Mouse (Mus musculus) forebrain, embryonic 13.5 days (tissue): ENCODE data around the gene Smok2b. TPM values are rescaled to one million over a fixed set of nuclear protein-coding genes. Genes with fewer than 3 reads are reported as not detected.
A peak's percentile ranks its signal among the peaks of the same experiment; 100 is the strongest.
"Not testable (repeated sequence)": the region's sequence is repeated elsewhere in the genome, so short reads cannot be mapped to it uniquely, and the experiment has no call there.

ENCODE experiments used
- ATAC-seq: fragments of 200-750 bp; cut with Nextera tagmentation; 2 replicates; pipeline ENCODE4 v1.8.0; 2017
- H3K27ac ChIP-seq: fragments of 300-500 bp; sonication (generic); 2 replicates; pipeline ENCODE4 v1.5.1; 2015; ENCODE audit warnings: inconsistent platforms, mild to moderate bottlenecking, moderate library complexity
- H3K27me3 ChIP-seq: fragments of 300-500 bp; sonication (generic); 2 replicates; pipeline ENCODE4 v1.6.1; 2015; ENCODE audit warnings: mild to moderate bottlenecking, inconsistent platforms
- H3K36me3 ChIP-seq: fragments of 300-500 bp; sonication (generic); 2 replicates; pipeline ENCODE4 v1.6.1; 2015; ENCODE audit warnings: mild to moderate bottlenecking, inconsistent platforms; ENCODE audit not compliant: poor library complexity, severe bottlenecking
- H3K4me1 ChIP-seq: fragments of 300-500 bp; sonication (generic); 2 replicates; pipeline ENCODE4 v1.6.1; 2015; ENCODE audit warnings: inconsistent platforms
- H3K4me2 ChIP-seq: fragments of 300-500 bp; sonication (generic); 2 replicates; pipeline ENCODE4 v1.6.1; 2015; ENCODE audit warnings: inconsistent platforms, mild to moderate bottlenecking, moderate library complexity
- H3K4me3 ChIP-seq: fragments of 300-500 bp; sonication (generic); 2 replicates; pipeline ENCODE4 v1.5.1; 2015; ENCODE audit warnings: mild to moderate bottlenecking, inconsistent platforms
- H3K9ac ChIP-seq: fragments of 300-500 bp; sonication (generic); 2 replicates; pipeline ENCODE4 v1.6.1; 2015; ENCODE audit warnings: mild to moderate bottlenecking, inconsistent platforms
- H3K9me3 ChIP-seq: fragments of 300-500 bp; sonication (generic); replicated peaks from 2 replicates; pipeline ENCODE4 v1.6.1; 2016; ENCODE audit warnings: inconsistent platforms
- WGBS: fragments of 180-500 bp; shearing (Covaris S2); methylation state at CpG from one replicate; pipeline ENCODE4 v1.1.7; 2015; 5-methylcytosine and 5-hydroxymethylcytosine counted together
- polyA plus RNA-seq: library from polyadenylated mRNA; unstranded; fragments of >200 nt; fragmentation: Nextera tagmentation; extraction: Ambion mirVana; gene quantifications from 2 replicates; pipeline ENCODE4 v1.2.1, GENCODE M21; 2015

Smok2b gene
- polyA plus RNA-seq, 1 experiment from 2014 or later: not detected

DNA sequence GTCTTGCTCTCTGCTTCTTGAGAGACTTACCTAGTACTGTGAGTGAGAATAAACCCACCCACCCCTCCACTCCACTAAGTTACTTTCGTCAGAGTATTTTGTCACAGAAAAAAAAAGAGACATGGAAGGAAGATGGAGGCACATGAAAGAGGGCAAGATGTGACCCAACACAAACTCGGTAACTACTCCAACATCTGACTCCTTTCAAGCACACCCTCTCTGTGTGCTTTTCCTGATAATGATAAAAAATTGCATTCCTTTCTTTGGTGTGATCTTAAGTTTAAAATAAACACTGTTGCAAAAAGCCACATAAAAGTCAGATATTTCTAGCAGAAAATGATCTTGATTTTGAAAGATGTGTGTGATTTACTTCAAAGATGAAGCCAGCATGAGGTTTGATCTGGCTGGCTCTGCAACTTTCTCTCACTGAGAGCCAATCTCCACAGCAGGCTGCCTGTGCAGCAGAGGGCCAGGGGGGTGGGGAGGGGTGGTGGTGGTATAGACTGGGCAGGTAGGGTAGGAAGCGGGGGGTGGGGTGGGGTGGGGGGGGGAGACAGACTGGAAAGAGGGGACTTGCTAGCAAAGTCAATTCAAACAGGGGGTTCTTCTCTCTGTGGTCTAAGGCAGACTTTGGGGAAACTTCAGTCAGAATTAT is 27.5 kb upstream of the Smok2b start:
- not testable (repeated sequence) for ATAC-seq, H3K9ac ChIP-seq, H3K27me3 ChIP-seq, H3K4me1 ChIP-seq, H3K36me3 ChIP-seq, H3K4me2 ChIP-seq, H3K27ac ChIP-seq, H3K4me3 ChIP-seq
- 81% methylated on average over 2 of the region's 3 CpGs for WGBS
- H3K9me3 ChIP-seq: peaks cover 56% of the 10 kb centered on the region

GRCm38 (mm10) chr17:13205247-13205646 is 24.8 kb upstream of the Smok2b start:
- not testable (repeated sequence) for H3K4me3 ChIP-seq, H3K36me3 ChIP-seq, H3K27me3 ChIP-seq, H3K4me2 ChIP-seq, H3K9ac ChIP-seq, ATAC-seq, H3K4me1 ChIP-seq, H3K27ac ChIP-seq
- whole genome bisulfite sequencing: 81% methylated on average over 1 of the region's 1 CpGs
- peaks cover 63% of the 10 kb centered on the region for H3K9me3 ChIP-seq

DNA sequence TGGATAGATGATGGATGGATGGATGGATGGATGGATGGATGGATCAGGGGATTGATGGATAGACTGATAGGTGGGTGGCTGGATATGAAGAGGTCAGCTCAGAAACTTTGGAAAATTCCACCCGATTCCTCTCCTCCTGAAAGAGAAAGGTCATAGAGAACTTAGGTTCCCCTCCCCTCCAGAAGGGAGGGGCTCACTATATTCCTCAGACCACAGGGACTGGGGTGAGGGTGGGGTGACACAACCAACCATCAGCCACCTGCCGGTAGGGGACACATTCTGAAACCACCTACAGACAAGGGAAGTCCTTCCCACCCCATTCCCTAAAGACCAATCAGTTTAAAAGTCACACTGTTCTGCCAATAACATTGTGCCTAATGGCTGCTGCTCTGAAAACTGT is 23.6 kb upstream of the Smok2b start:
- no peaks in the 10 kb centered on the region; the same call in 1 of the 2 replicates for H3K36me3 ChIP-seq
- no peaks in the 10 kb centered on the region for H3K27me3 ChIP-seq
- H3K4me2 ChIP-seq: no peak overlapping the region
- no peak overlapping the region for H3K4me3 ChIP-seq
- no peaks in the 10 kb centered on the region for H3K4me1 ChIP-seq
- H3K27ac ChIP-seq: no peak overlapping the region
- peaks cover 56% of the 10 kb centered on the region for H3K9me3 ChIP-seq
- ATAC-seq: peak; percentile 57
- 90% methylated on average over 2 of the region's 2 CpGs for WGBS
- no peak overlapping the region for H3K9ac ChIP-seq

DNA sequence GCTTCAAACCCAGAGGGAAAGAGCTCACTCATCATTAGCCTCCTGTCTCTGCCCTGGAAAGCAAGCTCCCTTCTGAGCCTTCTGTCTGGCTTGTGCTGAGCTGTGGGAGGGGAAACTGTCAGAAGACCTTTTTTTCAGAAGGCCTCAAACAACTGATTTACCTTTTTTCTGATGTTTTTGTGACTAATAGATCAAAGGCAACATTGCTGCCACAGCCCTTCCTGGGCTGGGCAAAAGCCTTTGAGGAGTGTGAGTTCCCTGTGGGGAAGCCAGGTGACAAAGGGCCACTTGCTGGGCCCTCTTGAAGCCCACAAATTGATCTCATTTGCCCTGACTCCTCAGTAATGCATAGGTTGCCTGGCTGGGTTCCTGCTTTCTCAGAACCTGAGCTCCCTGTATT is 21.6 kb upstream of the Smok2b start:
- not testable (repeated sequence) for ATAC-seq, H3K4me2 ChIP-seq, H3K4me3 ChIP-seq, H3K27ac ChIP-seq, H3K27me3 ChIP-seq, H3K4me1 ChIP-seq, H3K36me3 ChIP-seq, H3K9ac ChIP-seq
- peaks cover 70% of the 10 kb centered on the region for H3K9me3 ChIP-seq

DNA sequence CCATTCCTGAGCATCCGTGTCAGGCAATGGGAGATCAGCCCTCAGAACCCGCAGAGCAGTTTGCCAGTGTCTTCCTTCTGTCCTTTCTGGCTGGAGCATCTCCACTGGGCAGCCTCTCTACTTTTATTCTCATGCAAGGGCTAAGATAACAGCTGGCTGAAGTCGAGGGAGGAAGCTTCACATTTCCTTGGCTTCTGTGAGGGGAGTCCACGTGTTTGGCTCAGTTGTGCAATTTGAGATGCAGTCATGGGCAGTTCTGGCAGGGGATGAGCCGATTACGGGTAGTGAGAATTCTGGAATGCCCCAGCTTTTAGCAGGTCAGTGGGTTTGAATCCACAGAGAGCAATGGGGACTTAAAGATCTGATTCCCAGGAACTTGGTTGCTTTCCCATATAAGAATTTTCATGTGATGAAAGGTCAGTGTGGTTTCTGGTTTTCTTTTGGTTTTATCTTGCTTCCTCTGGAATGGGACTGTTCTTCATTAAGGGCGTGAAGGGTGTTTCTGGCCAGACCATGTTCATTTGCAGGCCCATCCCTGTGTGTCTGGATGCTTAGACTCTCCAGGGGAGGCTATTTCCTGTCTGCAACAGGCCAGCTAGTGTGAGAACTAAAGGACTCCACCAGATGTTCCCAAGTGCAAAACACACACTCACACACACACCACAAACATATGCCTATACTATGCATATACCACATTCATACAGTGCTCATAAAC is 17.8 kb upstream of the Smok2b start:
- 73% methylated on average over 7 of the region's 7 CpGs for WGBS
- no peak for ATAC-seq
- Histone ChIP-seq H3K27me3 (no peaks in the 10 kb centered on the region), H3K36me3 (0 out of 2 replicates have a peak, but pooled peaks cover 3% of the 10 kb centered on the region), H3K9me3 (peaks cover 88% of the 10 kb centered on the region), H3K4me2 (no peak overlapping the region), H3K4me3 (no peak overlapping the region), H3K27ac (no peak overlapping the region), H3K4me1 (no peaks in the 10 kb centered on the region), H3K9ac (no peak overlapping the region)

DNA sequence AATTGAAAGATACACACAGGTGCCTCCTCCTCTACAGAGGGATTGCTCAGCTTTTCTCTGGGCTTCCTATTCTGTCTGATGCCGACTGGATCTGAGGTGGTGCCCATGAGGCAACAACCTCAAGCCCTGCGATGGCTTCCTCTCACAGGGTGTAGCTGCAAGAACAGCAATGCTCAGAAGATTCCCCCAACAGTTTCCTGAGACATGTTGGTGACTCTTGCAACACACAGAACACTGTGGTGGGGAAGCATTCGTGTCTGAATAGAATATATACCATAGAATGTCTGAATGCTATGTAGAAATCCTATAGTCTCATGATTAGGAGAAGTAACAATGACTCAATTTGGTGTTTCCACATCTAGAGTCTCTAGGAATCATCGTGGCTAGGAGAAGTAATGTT is 15.9 kb upstream of the Smok2b start:
- no peaks in the 10 kb centered on the region for H3K27me3 ChIP-seq
- 62% methylated on average over 4 of the region's 4 CpGs for WGBS
- ATAC-seq: no peak

DNA sequence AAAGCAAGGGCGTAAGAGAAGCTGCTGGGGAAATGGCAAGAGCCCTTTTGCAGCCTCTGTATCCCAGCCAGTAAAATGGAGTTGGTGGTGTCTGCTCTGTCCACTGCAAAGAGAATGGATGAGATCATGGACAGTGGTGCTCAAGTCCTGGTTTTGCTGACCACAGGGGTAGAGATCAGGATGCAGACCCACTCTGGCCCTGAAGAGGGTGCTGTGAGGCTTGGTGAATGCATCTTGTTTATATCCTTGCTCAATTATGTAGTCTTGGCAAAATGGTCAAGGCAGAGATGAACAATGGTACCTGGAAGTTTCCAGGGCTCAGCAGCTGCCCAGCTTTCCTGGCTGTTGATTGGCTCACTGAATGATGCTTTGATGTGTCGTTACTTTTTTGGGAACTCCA is 14.5 kb upstream of the Smok2b start:
- WGBS: 82% methylated on average over 2 of the region's 2 CpGs
- Histone ChIP-seq H3K4me1 (no peaks in the 10 kb centered on the region), H3K36me3 (0 out of 2 replicates have a peak, but pooled peaks cover 3% of the 10 kb centered on the region), H3K27me3 (no peaks in the 10 kb centered on the region), H3K9ac (no peak overlapping the region), H3K4me2 (no peak overlapping the region), H3K4me3 (no peak overlapping the region), H3K27ac (no peak overlapping the region), H3K9me3 (peaks cover 93% of the 10 kb centered on the region)
- no peak for ATAC-seq

More for the DNA sequence above, 15.9 kb upstream of the Smok2b start:
- Histone ChIP-seq H3K4me1 (no peaks in the 10 kb centered on the region), H3K27ac (no peak overlapping the region), H3K9ac (no peak overlapping the region), H3K36me3 (0 out of 2 replicates have a peak, but pooled peaks cover 3% of the 10 kb centered on the region), H3K4me3 (no peak overlapping the region), H3K4me2 (no peak overlapping the region), H3K9me3 (peaks cover 92% of the 10 kb centered on the region)

- 83% methylated on average over 3 of the region's 3 CpGs for WGBS
- Histone ChIP-seq H3K4me3 (no peak within 1 kb of the TSS), H3K9ac (no peak within 1 kb of the TSS), H3K9me3 (peaks cover 90% of the 10 kb centered on the region), H3K4me1 (no peaks in the 10 kb centered on the region), H3K27ac (no peak within 1 kb of the TSS), H3K27me3 (no peaks in the 10 kb centered on the region), H3K36me3 (no peaks in the 10 kb centered on the region), H3K4me2 (no peak within 1 kb of the TSS)
- no peak for ATAC-seq
Observed at GRCm38 (mm10) chr17:13220888-13221287, 9.2 kb upstream of the Smok2b start, which contains the start of gene Smok2a. Gene Smok2a, plus strand, starts transcription at chr17:13221188.

DNA sequence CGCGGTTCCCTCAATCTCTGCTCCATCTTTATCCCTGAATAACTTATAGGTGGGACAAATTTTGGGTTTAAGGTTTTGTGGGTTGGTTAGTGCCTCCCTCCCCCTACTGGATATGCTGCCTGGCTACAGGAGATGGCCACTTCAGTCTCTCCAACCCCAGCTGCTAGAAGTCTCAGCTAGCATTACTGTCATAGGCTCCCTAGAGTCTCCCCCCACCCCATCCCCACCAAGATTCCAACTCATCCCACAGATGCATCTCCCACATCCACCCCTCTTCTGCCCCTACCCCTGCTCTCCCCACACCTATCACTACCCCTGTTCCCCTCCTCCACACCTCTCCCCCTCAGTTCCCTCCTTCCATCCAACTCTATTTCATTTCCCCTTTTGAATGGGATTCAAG is 8.1 kb upstream of the Smok2b start:
- not testable (repeated sequence) for H3K4me2 ChIP-seq, H3K27me3 ChIP-seq, H3K36me3 ChIP-seq, H3K9ac ChIP-seq, ATAC-seq, H3K4me3 ChIP-seq, H3K4me1 ChIP-seq, H3K27ac ChIP-seq
- H3K9me3 ChIP-seq: peaks cover 90% of the 10 kb centered on the region
- WGBS: 93% methylated on average over 2 of the region's 2 CpGs

GRCm38 (mm10) chr17:13239461-13239860 is 9.4 kb downstream of the Smok2b start:
- not testable (repeated sequence) for H3K9ac ChIP-seq, H3K4me1 ChIP-seq, ATAC-seq, H3K4me3 ChIP-seq, H3K36me3 ChIP-seq, H3K27ac ChIP-seq, H3K4me2 ChIP-seq, H3K27me3 ChIP-seq
- H3K9me3 ChIP-seq: peaks cover 56% of the 10 kb centered on the region
- WGBS: 88% methylated on average over 4 of the region's 4 CpGs

GRCm38 (mm10) chr17:13240807-13241727 is 11.0 kb downstream of the Smok2b start:
- not testable (repeated sequence) for ATAC-seq, H3K9ac ChIP-seq, H3K36me3 ChIP-seq, H3K27me3 ChIP-seq, H3K4me3 ChIP-seq, H3K4me2 ChIP-seq, H3K27ac ChIP-seq, H3K4me1 ChIP-seq
- peaks cover 42% of the 10 kb centered on the region for H3K9me3 ChIP-seq
- WGBS: 91% methylated on average over 7 of the region's 13 CpGs

- not testable (repeated sequence) for ATAC-seq, H3K4me2 ChIP-seq, H3K27me3 ChIP-seq, H3K4me1 ChIP-seq, H3K4me3 ChIP-seq, H3K9ac ChIP-seq, H3K36me3 ChIP-seq, H3K27ac ChIP-seq
- WGBS: 61% methylated on average over 1 of the region's 5 CpGs
- H3K9me3 ChIP-seq: peaks cover 15% of the 10 kb centered on the region
Observed at GRCm38 (mm10) chr17:13254786-13255185, 24.7 kb downstream of the Smok2b start.
